Mouse (Mus musculus) retina, postnatal 7 days (tissue): Measurements from ENCODE around the gene Neurl4.
A peak's percentile ranks its signal among the peaks of the same experiment; 100 is the strongest.
"Not testable (repeated sequence)": the region's sequence is repeated elsewhere in the genome, so short reads cannot be mapped to it uniquely, and the experiment has no call there.

Experiments
- DNase-seq: peaks from one replicate; pipeline ENCODE4 v3.0.0-alpha.2; 2012; ENCODE audit warnings: low read depth, low spot score

Gene Neurl4

DNA sequence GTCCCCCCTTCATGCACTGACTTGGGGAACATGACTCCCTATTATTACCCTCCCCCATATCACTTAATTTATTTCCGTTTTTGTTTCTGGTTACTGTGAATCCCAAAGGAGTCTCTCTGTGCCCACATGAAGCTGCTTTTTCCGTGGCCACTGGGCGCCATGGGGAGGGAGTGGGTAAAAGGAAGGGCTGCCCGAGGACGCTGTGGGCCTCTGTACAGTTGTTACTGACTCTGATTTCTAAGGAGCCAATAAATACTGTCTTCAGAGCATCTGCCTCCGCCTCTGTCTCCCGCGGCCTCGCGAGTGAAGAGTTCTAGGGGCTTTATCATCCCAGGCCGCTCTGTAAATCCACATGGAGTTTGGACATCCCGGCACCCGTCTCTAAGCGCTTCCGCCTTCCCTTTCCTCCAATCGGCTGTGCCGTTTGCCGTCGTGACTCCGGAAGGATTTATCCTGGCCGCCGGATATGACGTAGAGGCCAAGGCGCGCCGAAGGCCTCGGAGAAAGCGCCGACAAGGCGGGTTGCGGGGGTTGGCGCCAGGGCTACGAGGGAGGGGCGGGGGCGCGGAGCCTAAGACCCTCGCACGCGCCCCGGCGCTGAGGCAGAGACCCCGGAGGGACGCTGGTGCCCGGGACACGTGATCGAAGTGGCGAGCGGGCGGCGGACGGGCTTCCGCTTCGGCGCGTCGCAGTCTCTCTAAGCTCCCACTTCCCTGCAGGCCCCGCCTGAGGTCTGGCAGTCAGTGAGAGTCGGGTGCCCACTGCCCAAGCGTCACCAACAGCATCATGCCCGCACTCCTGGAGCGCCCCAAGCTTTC is 12.9 kb downstream of the Neurl4 start, which contains the start of gene Gps2:
Gene Gps2, plus strand, starts transcription at position 335 of the 818 bp plus-strand sequence.
- peak; percentile 95 for DNase-seq

DNA sequence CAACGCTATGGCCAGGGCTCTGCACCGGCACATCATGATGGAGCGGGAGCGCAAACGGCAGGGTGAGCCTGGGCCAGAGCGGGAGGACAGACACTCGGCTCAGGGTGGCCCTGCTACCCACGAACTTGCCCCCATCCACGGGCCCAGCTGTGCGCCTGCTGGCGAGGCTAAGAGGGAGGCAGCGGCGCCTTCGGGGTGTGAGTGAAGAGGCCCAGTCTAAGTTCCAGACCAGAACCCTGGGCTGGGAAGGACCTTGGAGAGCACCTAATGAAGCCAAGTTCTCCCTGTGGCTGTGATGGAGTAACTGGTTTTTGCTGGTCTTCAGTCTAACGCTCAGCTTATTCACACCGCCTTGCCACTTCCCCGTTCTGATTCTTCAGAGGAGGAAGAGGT is 13.5 kb downstream of the Neurl4 start:
- no peak for DNase-seq

DNA sequence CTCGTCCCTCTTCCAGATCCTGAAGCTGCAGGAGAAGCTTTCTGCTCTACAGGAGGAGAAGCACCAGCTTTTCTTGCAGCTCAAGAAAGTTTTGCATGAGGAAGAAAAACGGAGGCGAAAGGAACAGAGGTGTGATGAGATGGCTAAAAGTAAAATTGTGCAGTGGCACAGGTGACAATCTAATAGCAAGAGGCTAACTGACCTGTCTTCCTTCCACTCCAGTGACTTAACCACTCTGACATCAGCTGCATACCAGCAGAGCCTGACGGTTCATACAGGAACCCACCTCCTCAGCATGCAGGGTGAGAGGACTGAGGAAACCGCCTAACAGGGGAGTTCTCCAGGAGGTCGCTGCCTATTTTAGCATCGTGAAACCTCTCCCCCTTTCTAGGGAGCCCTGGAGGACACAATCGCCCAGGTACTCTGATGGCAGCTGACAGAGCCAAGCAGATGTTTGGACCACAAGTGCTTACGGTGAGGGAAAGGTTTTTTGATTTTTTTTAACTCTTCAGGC is 14.1 kb downstream of the Neurl4 start:
- no peak for DNase-seq

DNA sequence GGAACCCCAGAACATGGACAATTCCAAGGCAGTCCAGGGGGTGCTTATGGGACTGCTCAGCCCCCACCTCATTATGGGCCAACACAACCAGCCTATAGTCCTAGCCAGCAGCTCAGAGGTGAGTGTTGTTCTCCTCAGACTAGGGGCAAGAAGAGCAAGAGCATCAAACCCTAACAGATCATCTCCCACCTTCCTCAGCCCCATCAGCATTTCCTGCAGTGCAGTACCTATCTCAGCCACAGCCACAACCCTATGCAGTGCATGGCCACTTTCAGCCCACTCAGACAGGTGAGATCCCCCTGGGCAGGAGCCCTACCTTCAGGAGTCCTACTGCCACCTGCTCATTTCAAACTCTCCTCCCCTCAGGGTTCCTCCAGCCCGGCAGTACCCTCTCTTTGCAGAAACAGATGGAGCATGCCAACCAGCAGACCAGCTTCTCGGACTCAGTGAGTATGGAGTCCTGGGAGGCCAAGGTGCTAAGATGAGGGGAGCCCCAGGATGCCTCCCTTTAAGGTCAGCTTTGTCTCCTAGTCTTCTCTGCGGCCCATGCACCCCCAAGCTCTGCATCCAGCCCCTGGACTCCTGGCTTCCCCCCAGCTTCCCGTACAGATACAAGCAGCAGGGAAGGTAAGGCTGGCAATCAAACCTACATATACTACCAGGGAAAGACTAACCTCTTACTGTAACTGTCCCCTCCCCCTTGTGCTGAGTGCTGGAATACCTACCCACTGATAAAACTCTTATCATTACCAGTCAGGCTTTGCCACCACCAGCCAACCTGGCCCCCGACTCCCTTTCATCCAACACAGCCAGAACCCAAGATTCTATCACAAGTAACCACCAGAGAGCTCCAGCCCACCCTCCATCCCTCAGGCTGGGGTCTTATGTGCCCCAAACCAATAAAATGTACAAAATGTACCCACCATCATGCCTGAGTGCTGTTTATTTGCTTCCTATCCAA is 15.1 kb downstream of the Neurl4 start:
- no peak for DNase-seq

DNA sequence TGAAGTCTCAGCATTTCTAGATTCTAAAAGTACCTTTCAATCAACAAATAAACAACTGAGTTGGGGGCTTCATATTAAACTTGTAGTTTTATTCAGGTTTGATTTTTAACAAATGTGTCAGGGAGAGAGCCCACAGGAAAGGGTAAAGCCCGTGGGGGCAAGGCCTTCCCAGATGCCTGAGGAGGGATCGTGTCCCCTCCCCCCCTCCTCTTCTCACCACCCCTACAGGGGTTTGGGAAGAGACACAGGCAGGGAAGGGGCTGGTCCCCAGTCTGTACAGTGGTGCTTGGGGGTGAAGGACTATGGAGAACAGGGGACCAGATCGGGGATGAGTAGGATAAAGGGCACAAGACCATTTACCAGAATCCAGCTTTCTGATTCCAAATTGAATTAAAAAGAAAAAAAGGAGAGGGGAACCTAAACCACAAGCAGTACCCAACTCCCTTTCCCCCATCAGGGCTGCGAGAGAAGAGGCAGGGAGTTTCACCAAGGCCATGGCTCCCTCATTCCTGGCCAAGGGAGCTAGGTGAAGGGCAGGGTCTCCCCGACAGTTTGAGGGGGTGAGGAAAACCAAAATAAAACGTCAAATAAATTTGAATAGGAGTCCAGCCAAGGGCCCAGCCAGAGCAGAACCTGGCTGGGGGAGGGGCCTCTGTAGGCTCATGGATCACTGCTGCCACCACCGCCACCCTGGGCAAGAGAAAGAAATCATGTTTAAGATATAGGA is 15.9 kb downstream of the Neurl4 start:
- DNase-seq: not testable (repeated sequence)

DNA sequence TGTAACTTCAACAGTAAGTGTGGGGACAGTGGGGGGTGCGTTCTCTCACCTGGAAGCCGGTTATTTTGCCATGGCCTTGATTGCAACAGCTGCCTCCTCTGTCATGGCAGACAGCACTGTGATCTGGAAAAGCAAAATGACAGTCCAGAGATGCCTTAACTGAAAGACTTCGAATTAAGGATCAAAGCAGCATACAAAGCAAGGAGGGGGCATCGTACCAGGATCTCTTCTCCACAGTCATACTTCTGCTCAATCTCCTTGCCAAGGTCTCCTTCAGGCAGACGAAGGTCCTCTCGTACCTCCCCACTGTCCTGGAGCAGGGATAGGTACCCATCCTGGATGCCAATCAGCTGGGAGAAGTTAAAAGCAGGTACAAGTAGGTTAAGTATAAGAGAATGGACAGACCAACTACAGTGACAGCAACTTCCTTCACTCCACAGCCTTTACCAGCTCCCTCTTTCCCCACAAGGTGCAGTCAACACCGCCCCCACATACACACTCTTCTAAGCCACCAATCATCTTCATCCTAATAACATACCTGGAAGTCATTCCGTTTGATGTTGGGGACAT is 16.6 kb downstream of the Neurl4 start:
- DNase-seq: no peak

DNA sequence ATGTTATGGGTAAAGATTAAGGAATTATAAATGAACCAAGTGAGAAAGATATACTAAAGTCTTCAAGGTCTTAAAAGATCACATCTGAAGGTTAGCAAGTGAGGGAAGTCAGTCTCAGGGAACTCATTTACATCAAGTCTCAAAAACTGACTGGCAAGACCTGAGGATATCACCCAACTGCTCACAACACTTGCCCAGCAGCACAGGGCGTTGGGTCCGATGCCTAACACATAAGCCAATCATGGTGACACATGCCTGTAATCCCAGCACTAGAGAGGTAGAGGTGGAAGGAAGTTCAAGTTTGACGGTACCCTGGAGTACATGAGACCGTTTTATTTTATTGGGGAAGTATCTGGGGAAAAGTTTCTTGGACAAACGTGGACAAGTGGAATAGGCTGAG is 17.2 kb downstream of the Neurl4 start:
- DNase-seq: no peak

DNA sequence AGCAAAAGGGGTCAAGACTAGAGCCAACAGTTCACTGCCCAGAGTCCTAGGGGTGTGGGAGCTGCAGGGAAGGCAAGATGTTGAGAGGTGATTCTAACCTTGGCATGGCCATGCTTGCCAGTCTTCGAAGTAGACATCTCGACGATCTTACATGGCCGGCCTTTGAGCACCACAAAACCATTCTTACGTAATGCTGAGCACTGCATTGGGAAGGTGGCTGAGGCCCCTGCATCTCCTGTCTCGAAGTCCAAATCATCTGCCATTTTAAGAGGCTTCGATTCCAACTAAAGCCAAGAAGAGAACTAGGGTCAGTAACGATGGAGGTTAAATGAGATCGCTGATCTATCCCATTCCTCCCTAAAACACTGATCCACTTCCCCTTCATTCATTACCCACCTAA is 18.2 kb downstream of the Neurl4 start:
- DNase-seq: no peak

DNA sequence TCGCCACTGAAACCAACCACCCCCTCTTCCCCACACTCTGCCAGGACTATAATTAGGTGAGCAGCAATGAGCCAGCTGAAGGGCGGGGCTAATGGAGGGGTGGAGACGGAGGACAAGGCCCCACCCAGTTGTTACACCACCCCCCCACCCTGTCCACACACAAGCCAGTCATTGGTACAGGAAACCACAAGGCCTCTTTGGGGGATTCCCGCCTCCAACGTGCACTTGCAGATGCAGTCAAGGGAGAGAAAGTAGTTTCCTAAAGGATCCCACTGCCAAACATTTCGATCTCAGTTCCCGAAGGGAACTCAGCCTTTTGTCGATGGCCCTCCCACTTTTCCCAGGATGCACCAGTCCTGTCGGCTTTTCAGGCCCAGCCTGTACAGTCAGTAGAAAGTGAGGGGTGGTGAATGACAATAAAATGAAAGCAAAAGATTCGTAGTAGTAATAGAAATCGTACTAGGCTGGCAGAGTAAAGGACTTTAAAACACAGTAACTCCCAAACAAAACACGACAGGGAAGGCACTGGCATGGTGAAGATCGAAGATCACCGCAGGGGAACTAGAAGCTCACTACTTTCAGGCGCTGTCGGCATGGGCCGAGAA is 18.9 kb downstream of the Neurl4 start:
- no peak for DNase-seq

DNA sequence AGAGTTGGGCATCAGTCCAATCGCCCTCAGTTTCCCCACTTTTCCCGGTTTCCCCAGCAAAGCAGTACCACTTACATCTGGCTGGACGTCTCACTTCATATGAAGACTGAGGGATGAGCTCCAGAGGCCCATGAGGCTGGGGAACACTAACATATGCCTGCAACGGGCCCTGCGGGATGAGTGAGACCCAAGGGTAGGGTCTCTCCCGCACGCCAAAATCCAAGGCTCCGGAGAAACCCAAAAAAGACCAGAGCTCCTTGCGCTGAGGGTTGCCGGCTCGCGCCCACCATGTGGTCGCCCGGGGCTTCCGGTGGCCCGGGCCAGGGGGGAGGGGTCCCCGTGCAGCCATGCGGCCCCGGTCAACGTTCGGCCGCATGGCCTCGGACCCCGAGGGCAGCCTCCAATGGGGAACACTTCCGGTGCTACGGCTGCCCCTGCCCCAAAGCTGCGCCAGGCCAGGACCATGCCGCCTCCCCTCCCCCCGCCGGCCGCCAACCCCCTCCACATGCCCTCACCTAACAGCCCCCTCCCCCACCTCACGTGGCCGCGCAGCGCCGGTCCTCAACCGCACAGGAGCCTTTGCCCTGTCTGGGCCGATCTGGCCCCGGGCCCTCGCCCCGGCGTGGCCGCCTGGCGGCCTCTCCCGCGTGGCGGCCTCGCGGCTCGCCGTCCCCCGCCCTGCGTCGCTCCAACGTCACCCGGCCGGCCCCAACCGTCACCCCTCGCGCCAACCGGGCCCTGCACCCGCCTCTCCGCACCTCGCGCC is 19.6 kb downstream of the Neurl4 start:
- DNase-seq: no peak

DNA sequence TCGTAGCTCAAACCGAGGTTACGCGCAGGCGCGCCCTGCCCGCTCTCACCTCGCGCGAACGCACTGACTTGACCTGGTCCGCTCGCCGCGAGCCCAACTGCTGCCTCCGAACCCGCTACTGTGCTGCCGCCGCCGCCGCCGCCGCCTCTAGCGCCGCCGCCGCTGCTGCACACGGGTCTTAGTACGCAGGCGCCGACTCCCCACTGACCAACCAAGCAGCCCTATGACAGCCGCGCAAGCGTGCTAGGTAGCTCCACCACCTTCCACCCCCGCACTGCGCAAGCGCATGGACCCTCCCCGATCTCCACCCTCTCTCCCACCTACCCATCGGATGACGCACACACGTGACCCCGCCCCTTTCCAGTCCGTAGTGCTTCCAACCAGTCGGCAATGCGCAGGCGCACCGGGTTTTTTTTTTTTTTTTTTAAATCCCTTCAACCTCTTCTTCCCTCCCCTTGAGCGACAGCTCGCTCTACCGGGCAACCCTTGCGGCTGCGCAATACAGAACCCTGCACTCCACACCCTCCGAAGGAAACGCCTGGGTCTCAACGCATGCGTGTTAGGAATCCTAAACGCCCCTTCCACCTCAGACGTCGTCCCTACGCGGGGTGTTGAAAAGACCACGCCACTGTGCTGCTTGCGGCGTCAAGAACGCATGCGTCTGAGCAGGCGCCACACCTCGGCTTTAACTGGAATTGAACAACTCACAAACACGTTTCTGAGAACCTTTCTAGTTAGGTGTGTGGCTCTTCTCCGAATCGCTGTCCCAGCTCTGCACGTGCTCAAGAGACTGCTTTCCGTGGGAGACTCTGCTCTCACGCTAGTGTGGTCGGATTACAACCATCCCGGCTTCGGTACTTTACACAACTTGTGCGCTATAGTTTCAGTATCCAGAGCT is 20.5 kb downstream of the Neurl4 start, which contains the start of gene Eif5a:
Gene Eif5a, minus strand, starts transcription at position 845 of the 898 bp plus-strand sequence.
- DNase-seq: peak; percentile 100

DNA sequence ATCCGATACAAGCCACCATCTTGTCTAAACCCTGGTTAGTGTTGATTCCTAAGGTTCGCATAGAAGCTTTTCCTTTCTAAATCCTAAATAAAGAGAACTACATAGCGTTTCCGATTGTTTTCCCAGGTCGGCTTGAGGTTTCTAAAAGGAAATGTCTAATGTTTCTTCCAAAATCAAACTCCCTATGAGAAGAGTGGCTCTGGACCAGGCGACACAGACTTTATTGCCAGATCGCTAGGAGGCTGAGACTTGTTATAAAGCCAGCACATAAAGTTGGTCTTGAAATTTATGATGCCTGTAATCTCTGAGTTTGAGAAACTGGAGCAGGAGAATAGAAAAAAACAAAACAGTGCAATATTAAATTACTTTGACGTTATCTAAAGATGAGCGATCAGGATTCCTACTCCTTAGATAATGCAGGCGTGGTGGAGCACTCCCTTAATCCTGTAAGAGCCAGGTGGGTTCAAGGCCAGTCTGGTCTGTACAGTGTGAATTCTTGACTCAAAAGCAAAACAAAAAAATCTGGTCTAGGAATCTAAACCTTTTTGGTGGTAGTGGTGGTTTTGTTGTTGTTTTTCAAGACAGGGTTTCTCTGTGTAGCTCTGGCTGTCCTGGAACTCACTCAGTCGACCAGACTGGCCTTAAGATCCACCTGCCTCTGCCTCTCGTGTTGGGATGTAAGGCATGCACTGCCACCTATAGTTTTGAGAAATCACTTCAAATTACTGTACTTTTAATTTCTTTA is 21.3 kb downstream of the Neurl4 start:
- DNase-seq: no peak

DNA sequence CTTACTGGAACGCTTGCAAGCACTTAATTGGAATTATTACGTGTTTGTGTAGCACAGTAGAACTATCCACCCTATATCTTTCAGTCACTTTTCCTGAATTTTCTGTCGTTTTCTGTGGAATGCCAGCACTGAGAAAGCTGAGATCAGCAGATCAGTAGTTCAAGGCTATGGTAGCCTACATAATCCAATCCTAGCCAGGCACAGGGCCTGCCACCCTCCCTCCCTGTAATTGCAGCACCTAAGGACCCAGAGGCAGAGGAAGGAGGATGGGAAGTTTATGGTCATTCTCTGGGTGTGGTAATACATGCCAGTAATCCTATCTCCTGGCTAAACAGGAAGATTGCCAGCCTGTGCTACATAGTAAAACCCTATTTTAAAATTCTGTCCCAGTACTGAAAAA is 21.9 kb downstream of the Neurl4 start:
- DNase-seq: no peak

DNA sequence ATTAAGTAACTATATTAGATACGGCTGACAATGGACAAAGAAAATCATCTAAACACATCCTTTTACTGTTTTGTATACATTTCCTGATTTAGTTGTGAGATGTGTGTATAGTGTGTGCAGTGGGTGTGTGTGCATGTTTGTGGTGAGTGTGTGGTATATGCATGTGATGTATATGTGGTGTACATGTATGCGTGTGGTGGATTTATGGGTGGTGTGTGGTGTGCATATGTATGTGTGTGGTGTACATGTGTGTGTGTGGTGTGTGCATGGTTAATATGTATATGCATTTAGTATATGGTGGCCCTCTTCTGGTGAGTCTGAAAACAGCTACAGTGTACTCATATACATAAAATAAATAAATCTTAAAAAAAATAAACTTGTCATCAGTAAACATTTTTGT is 26.6 kb downstream of the Neurl4 start:
- DNase-seq: no peak

DNA sequence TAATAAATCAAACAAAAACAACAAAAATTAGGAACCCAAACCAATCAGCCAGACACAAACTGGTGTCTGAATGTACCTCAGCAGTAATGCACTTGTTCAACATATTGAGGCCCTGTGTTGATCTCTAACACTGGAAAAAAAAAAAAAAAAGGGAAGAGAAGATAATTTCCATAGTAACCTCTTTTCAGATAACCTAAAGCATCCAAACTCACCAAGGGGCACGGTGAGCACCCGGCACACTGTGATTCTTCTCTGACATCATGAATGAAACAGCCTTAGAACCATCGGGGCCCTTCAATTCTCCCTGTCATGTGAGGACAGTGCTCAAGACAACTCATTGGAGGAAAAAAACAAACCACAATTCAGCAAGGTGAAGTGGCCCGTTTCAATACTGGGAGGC is 28.8 kb downstream of the Neurl4 start:
- no peak for DNase-seq

DNA sequence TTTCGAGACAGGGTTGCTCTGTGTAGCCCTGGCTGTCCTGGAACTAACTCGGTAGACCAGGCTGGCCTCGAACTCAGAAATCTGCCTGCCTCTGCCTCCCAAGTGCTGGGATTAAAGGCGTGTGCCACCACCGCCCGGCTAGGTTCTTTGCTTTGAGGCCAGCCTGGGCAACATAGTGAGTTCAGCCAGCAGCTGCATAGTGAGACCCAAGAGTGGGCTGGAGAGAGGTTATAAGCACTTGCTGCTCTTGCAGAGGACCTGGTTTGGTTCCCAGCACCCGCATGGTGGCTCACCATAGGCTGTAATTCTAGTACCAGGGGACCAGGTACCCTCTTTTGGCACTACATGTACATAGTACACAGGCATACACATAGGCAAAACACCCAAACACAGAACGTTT is 29.3 kb downstream of the Neurl4 start:
- DNase-seq: not testable (repeated sequence)

DNA sequence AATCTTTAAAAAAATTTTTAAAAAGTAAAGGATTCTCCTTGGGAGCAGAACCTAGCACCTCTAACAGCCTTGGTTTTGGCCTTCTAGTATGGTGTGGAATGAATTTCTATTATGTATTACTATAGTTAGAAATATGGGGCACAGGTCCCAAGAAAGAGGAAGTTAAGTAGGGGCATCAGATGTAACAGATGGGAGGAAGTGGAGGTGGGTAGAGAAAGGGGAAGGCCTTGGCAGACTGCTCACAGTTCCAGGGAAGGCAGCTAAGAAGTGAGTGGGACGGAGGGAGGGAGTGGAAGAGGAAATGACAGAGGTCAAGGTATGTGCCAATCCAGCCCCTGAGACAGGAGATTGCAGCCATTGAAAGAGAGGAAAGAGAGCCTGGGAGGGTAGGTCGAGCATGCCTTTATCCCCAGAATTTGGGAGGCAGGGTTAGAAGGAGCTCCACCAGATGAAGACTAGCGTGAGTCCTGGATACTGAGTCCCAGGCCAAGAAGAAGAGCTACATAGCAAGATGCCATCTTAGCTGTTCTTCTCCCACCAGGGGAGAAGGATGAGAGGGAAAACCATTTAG is 30.2 kb downstream of the Neurl4 start:
- DNase-seq: no peak

DNA sequence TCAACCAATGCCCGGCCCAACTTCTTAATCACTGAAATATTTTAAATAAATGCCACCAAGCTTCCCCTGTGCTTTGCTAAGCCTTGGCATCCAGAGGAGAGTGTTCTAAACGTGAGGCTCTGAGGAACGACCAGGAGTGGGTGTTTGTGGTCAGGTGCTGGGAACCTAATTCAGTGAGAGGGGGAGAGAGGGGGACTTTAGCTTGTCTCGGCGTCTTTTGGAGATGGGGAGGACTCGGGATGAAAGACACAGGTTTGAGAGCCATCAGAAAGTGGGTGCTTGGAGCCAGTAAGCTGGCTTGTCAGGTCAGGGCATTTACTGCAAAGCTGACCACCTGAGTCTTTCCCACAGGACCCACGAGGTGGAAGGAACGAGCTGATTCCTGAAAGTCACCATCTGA is 30.9 kb downstream of the Neurl4 start:
- no peak for DNase-seq
